Mouse (Mus musculus): ENCODE data around the gene Fam240a. TPM values are rescaled to one million over a fixed set of nuclear protein-coding genes. Genes with fewer than 3 reads are reported as not detected.

Fam240a gene
- polyA plus RNA-seq, 1 experiment from 2014 or later, result not detected

DNA sequence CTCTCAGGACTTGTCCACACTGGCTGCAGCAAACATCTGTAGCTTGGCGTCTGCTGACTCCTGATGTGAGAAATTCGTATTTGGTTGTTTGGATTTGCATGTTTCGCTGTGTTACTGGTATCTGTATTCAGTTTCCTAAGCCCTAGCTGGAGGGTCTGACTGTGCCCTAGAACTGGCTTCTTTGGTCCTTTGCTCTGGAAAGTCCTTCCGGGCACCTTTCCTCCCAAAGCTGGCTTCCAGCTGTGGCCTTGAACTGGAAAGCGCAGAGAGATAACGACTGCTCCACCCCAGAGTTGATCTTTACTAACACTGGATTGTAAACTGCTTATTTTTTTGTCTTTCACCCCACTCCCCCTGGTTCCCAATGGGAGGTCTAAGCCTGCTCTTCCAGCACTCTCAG, 31.2 kb upstream of the Fam240a start:
- 17% methylated on average over 6 of the region's 6 CpGs for WGBS
- DNase-seq (ENCODE audit: low spot score) (no peak), ATAC-seq (ENCODE audit: insufficient read depth, low FRiP score, low TSS enrichment) (no peak)
- Histone ChIP-seq H3K4me2 (ENCODE audit: low read depth) (no peak overlapping the region), H3K9me3 (ENCODE audit: control insufficient read depth, low read length) (no peaks in the 10 kb centered on the region), H3K4me3 (ENCODE audit: low read depth, low read length) (no peak overlapping the region), H3K4me1 (ENCODE audit: control insufficient read depth, insufficient read depth, low read length) (no peaks in the 10 kb centered on the region; the same call in 1 of the 2 replicates), H3K27ac (ENCODE audit: low read depth, low read length) (no peak overlapping the region), H3K27me3 (ENCODE audit: control insufficient read depth, insufficient read depth, low read length) (peaks cover 34% of the 10 kb centered on the region), H3K36me3 (ENCODE audit: control insufficient read depth, insufficient read depth, low read length) (no peaks in the 10 kb centered on the region), H3K9ac (ENCODE audit: low read length) (no peak overlapping the region)

GRCm38 (mm10) chr9:110947261-110947661, 30.6 kb upstream of the Fam240a start:
- no peak overlapping the region for H3K4me3 ChIP-seq (ENCODE audit: low read depth, low read length)
- no peaks in the 10 kb centered on the region; the same call in 1 of the 2 replicates for H3K4me1 ChIP-seq (ENCODE audit: control insufficient read depth, insufficient read depth, low read length)
- DNase-seq (ENCODE audit: low spot score) (peak; percentile 20), ATAC-seq (ENCODE audit: insufficient read depth, low FRiP score, low TSS enrichment) (no peak)
- H3K4me2 ChIP-seq (ENCODE audit: low read depth), result peak overlapping the region; percentile 16; the same call in 1 of the 2 replicates
- H3K27me3 ChIP-seq (ENCODE audit: control insufficient read depth, insufficient read depth, low read length), result peaks cover 33% of the 10 kb centered on the region
- no peaks in the 10 kb centered on the region for H3K36me3 ChIP-seq (ENCODE audit: control insufficient read depth, insufficient read depth, low read length)
- H3K9me3 ChIP-seq (ENCODE audit: control insufficient read depth, low read length), result no peaks in the 10 kb centered on the region
- no peak overlapping the region for H3K9ac ChIP-seq (ENCODE audit: low read length)
- H3K27ac ChIP-seq (ENCODE audit: low read depth, low read length), result no peak overlapping the region
- 3% methylated on average over 6 of the region's 6 CpGs for WGBS

- H3K4me3 ChIP-seq (ENCODE audit: low read depth, low read length), result no peak overlapping the region
- 5% methylated on average over 20 of the region's 20 CpGs for WGBS
- H3K27ac ChIP-seq (ENCODE audit: low read depth, low read length), result no peak overlapping the region
- peak overlapping the region; percentile 10; the same call in 1 of the 2 replicates for H3K4me2 ChIP-seq (ENCODE audit: low read depth)
- H3K36me3 ChIP-seq (ENCODE audit: control insufficient read depth, insufficient read depth, low read length), result no peaks in the 10 kb centered on the region
- H3K27me3 ChIP-seq (ENCODE audit: control insufficient read depth, insufficient read depth, low read length), result peaks cover 31% of the 10 kb centered on the region
- peak; percentile 43 for DNase-seq (ENCODE audit: low spot score)
- no peak overlapping the region; the same call in 1 of the 2 replicates for H3K9ac ChIP-seq (ENCODE audit: low read length)
- no peak for ATAC-seq (ENCODE audit: insufficient read depth, low FRiP score, low TSS enrichment)
- no peaks in the 10 kb centered on the region; the same call in 1 of the 2 replicates for H3K4me1 ChIP-seq (ENCODE audit: control insufficient read depth, insufficient read depth, low read length)
- no peaks in the 10 kb centered on the region for H3K9me3 ChIP-seq (ENCODE audit: control insufficient read depth, low read length)
Observed at GRCm38 (mm10) chr9:110946548-110947044, 29.9 kb upstream of the Fam240a start.

- Histone ChIP-seq H3K4me3 (ENCODE audit: low read depth, low read length) (no peak within 1 kb of the TSS), H3K36me3 (ENCODE audit: control insufficient read depth, insufficient read depth, low read length) (no peaks in the 10 kb centered on the region), H3K27ac (ENCODE audit: low read depth, low read length) (no peak within 1 kb of the TSS), H3K9me3 (ENCODE audit: control insufficient read depth, low read length) (no peaks in the 10 kb centered on the region), H3K4me1 (ENCODE audit: control insufficient read depth, insufficient read depth, low read length) (no peaks in the 10 kb centered on the region; the same call in 1 of the 2 replicates), H3K9ac (ENCODE audit: low read length) (no peak within 1 kb of the TSS; the same call in 1 of the 2 replicates), H3K27me3 (ENCODE audit: control insufficient read depth, insufficient read depth, low read length) (peaks cover 31% of the 10 kb centered on the region), H3K4me2 (ENCODE audit: low read depth) (peak within 1 kb of the TSS; percentile 16; the same call in 1 of the 2 replicates)
- no peak for ATAC-seq (ENCODE audit: insufficient read depth, low FRiP score, low TSS enrichment)
- DNase-seq (ENCODE audit: low spot score), result no peak
- 7% methylated on average over 11 of the region's 11 CpGs for WGBS
Observed at GRCm38 (mm10) chr9:110945926-110946325, 29.3 kb upstream of the Fam240a start, which contains the start of gene Tdgf1. TSS of gene Tdgf1 (minus strand) at chr9:110946158.

DNA sequence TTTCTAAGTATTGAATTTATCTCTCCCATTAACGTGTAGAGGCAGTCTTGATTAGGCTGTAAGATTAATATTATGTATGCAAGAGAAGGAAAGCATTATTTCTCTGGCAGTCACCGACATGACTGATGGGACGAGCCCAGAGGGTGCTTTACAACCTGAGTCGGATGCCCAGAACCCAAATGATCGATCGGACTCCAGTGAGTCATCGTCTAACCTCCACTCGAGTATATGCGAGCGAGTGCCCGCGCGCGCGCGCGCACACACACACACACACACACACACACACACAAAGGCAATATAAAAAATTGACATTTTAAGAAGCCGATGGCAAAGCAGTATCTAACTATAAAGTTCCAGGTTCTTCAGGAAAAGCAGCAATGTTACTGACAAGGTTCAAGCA, 28.7 kb upstream of the Fam240a start:
- Histone ChIP-seq H3K36me3 (ENCODE audit: control insufficient read depth, insufficient read depth, low read length) (no peaks in the 10 kb centered on the region), H3K4me1 (ENCODE audit: control insufficient read depth, insufficient read depth, low read length) (no peaks in the 10 kb centered on the region; the same call in 1 of the 2 replicates), H3K4me3 (ENCODE audit: low read depth, low read length) (no peak overlapping the region), H3K9ac (ENCODE audit: low read length) (no peak overlapping the region), H3K27ac (ENCODE audit: low read depth, low read length) (no peak overlapping the region), H3K27me3 (ENCODE audit: control insufficient read depth, insufficient read depth, low read length) (peaks cover 31% of the 10 kb centered on the region), H3K9me3 (ENCODE audit: control insufficient read depth, low read length) (no peaks in the 10 kb centered on the region), H3K4me2 (ENCODE audit: low read depth) (no peak overlapping the region)
- ATAC-seq (ENCODE audit: insufficient read depth, low FRiP score, low TSS enrichment), result no peak
- 5% methylated on average over 18 of the region's 18 CpGs for WGBS
- no peak for DNase-seq (ENCODE audit: low spot score)

DNA sequence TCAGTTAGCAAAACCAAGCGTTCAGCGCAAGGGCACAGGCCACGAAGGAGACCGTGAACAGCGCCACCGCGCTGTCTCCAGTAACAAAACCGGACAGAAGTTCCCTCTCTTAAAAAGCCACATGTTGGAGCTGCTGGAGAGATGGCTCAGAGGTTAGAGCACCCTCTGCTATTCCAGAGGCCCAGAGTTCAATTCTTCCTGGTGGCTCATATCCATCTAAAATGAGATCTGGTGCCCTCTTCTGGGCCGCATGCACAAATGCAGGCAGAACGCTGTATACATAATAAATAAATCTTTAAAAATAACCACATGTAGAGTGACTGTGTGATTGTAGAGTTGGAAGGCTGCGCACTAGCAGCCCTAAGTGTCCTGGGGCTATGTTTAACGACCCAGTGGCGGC, 27.6 kb upstream of the Fam240a start:
- H3K9me3 ChIP-seq (ENCODE audit: control insufficient read depth, low read length), result no peaks in the 10 kb centered on the region
- no peak for DNase-seq (ENCODE audit: low spot score)
- no peak overlapping the region for H3K4me3 ChIP-seq (ENCODE audit: low read depth, low read length)
- H3K4me1 ChIP-seq (ENCODE audit: control insufficient read depth, insufficient read depth, low read length), result no peaks in the 10 kb centered on the region; the same call in 1 of the 2 replicates
- no peak overlapping the region for H3K27ac ChIP-seq (ENCODE audit: low read depth, low read length)
- 28% methylated on average over 13 of the region's 13 CpGs for whole genome bisulfite sequencing
- no peak overlapping the region for H3K9ac ChIP-seq (ENCODE audit: low read length)
- H3K27me3 ChIP-seq (ENCODE audit: control insufficient read depth, insufficient read depth, low read length), result peaks cover 31% of the 10 kb centered on the region
- ATAC-seq (ENCODE audit: insufficient read depth, low FRiP score, low TSS enrichment), result no peak
- H3K4me2 ChIP-seq (ENCODE audit: low read depth), result no peak overlapping the region
- H3K36me3 ChIP-seq (ENCODE audit: control insufficient read depth, insufficient read depth, low read length), result no peaks in the 10 kb centered on the region

- ATAC-seq (ENCODE audit: insufficient read depth, low FRiP score, low TSS enrichment) (no peak), DNase-seq (ENCODE audit: low spot score) (no peak)
- Histone ChIP-seq H3K9ac (ENCODE audit: low read length) (no peak overlapping the region), H3K4me2 (ENCODE audit: low read depth) (no peak overlapping the region), H3K27me3 (ENCODE audit: control insufficient read depth, insufficient read depth, low read length) (no peaks in the 10 kb centered on the region), H3K27ac (ENCODE audit: low read depth, low read length) (no peak overlapping the region), H3K9me3 (ENCODE audit: control insufficient read depth, low read length) (no peaks in the 10 kb centered on the region), H3K4me3 (ENCODE audit: low read depth, low read length) (no peak overlapping the region), H3K4me1 (ENCODE audit: control insufficient read depth, insufficient read depth, low read length) (no peaks in the 10 kb centered on the region), H3K36me3 (ENCODE audit: control insufficient read depth, insufficient read depth, low read length) (no peaks in the 10 kb centered on the region)
- 66% methylated on average over 12 of the region's 12 CpGs for WGBS
Observed at GRCm38 (mm10) chr9:110937506-110938490, 21.1 kb upstream of the Fam240a start.

- ATAC-seq (ENCODE audit: insufficient read depth, low FRiP score, low TSS enrichment) (no peak), DNase-seq (ENCODE audit: low spot score) (no peak)
- Histone ChIP-seq H3K9ac (ENCODE audit: low read length) (no peak overlapping the region), H3K4me3 (ENCODE audit: low read depth, low read length) (no peak overlapping the region), H3K36me3 (ENCODE audit: control insufficient read depth, insufficient read depth, low read length) (no peaks in the 10 kb centered on the region), H3K4me2 (ENCODE audit: low read depth) (no peak overlapping the region), H3K9me3 (ENCODE audit: control insufficient read depth, low read length) (no peaks in the 10 kb centered on the region), H3K27me3 (ENCODE audit: control insufficient read depth, insufficient read depth, low read length) (no peaks in the 10 kb centered on the region), H3K27ac (ENCODE audit: low read depth, low read length) (no peak overlapping the region), H3K4me1 (ENCODE audit: control insufficient read depth, insufficient read depth, low read length) (no peaks in the 10 kb centered on the region)
- WGBS, result 85% methylated on average over 7 of the region's 7 CpGs
Observed at GRCm38 (mm10) chr9:110935941-110936340, 19.3 kb upstream of the Fam240a start.

Data from neural tube, embryonic 11.5 days (tissue).